Mouse (Mus musculus) limb, embryonic 10.5 days (tissue): ENCODE measurements around the gene Ipcef1. TPM values are rescaled to one million over a fixed set of nuclear protein-coding genes. Genes with fewer than 3 reads are reported as not detected.

Experiments used
- DNase-seq: peaks from one replicate; pipeline ENCODE4 v3.0.0-alpha.2; 2017; ENCODE audit warnings: low spot score
- H3K27ac ChIP-seq: fragments of 300-500 bp; sonication (generic); 2 replicates; pipeline ENCODE4 v1.5.1; 2016; ENCODE audit warnings: mild to moderate bottlenecking
- H3K27me3 ChIP-seq: fragments of 300-500 bp; sonication (generic); 2 replicates; pipeline ENCODE4 v1.6.1; 2016; ENCODE audit warnings: low read depth, mild to moderate bottlenecking; ENCODE audit not compliant: poor library complexity, severe bottlenecking
- H3K36me3 ChIP-seq: fragments of 300-500 bp; sonication (generic); 2 replicates; pipeline ENCODE4 v1.6.1; 2016; ENCODE audit warnings: mild to moderate bottlenecking, moderate library complexity
- H3K4me1 ChIP-seq: fragments of 300-500 bp; sonication (generic); 2 replicates; pipeline ENCODE4 v1.6.1; 2016
- H3K4me3 ChIP-seq: fragments of 300-500 bp; sonication (generic); 2 replicates; pipeline ENCODE4 v1.5.1; 2016; ENCODE audit warnings: mild to moderate bottlenecking, moderate library complexity
- H3K9me3 ChIP-seq: fragments of 300-500 bp; sonication (generic); replicated peaks from 2 replicates; pipeline ENCODE4 v1.6.1; 2016; ENCODE audit warnings: mild to moderate bottlenecking
- WGBS: fragments of 180-500 bp; shearing (Covaris S2); methylation state at CpG from one replicate; pipeline ENCODE4 v1.1.7; 2016; 5-methylcytosine and 5-hydroxymethylcytosine counted together
- polyA plus RNA-seq: library from polyadenylated mRNA; unstranded; fragments of >200 nt; fragmentation: Nextera tagmentation; extraction: Ambion mirVana; gene quantifications from 2 replicates; pipeline ENCODE4 v1.2.1, GENCODE M21; 2016

The Ipcef1 gene
- polyA plus RNA-seq, 1 experiment from 2014 or later = 0.11 TPM

DNA sequence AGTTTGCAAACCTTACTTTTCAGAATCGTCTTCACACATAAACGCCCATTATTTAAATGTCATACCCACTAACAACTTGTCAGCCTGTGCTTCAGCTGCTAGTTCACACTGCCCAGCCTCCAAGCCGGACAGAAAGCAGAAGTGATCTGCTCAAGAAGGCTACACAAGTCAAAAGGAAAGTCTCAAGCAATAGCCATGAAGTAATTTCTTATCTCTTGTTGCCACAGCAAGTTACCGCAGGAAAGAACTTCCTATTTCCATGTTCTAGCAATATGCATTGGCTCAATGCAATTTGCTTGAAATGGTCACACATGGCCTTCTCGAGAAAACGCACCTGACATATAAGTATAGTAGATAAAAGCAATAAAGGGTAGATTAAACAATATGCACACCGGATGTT lies 10.7 kb upstream of the Ipcef1 start:
- no peaks in the 10 kb centered on the region for H3K4me1 ChIP-seq
- no peak overlapping the region for H3K4me3 ChIP-seq
- no peaks in the 10 kb centered on the region for H3K27me3 ChIP-seq
- no peaks in the 10 kb centered on the region for H3K36me3 ChIP-seq
- no peak overlapping the region for H3K27ac ChIP-seq
- DNase-seq = no peak
- H3K9me3 ChIP-seq = no peaks in the 10 kb centered on the region
- WGBS = 94% methylated on average over 7 of the region's 7 CpGs

DNA sequence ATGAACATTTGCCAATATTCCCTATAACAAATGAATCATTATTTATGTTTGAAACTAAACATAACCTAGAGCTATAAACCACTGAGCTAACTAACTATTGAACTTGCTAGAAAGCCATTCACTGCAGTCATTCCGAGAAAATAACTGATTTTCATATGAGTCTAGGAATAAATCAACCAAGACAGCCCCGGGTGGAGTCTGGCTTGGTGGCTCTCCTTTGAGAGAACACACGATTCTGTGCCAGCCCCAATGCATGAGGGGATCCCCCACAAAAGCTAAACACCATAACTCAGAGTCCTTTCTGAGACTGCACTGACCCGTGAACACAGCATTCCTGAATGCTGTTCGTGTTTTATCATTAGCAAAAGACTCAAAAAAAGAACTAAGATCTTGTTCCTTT lies 8.0 kb upstream of the Ipcef1 start:
- DNase-seq = no peak
- 85% methylated on average over 5 of the region's 5 CpGs for WGBS
- H3K27ac ChIP-seq = no peak overlapping the region
- no peaks in the 10 kb centered on the region for H3K27me3 ChIP-seq
- no peaks in the 10 kb centered on the region for H3K4me1 ChIP-seq
- no peak overlapping the region for H3K4me3 ChIP-seq
- H3K36me3 ChIP-seq = no peaks in the 10 kb centered on the region
- H3K9me3 ChIP-seq = no peaks in the 10 kb centered on the region

DNA sequence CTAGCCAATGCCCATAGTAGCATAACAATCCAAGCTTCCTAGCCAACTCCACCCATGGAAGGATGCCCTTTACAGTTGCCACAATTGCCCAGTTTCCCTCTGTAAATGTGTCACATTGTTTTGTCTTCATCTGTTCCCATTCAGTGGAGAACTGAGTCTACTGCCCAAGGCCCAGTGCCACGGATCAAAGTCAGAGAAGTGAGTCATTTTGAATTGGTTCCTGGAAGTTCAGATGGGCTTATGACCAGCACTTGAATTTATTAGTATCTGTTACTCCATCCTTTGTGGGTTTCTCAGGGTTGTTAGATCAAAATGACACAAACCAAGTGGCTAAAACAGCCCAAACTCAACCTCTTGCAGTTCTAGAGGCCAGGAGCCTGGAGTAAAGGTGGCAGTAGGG lies 5.3 kb upstream of the Ipcef1 start:
- Histone ChIP-seq H3K4me3 (no peak overlapping the region), H3K27me3 (no peaks in the 10 kb centered on the region), H3K9me3 (no peaks in the 10 kb centered on the region), H3K27ac (no peak overlapping the region), H3K36me3 (no peaks in the 10 kb centered on the region), H3K4me1 (peaks cover 3% of the 10 kb centered on the region; the same call in 1 of the 2 replicates)
- DNase-seq = no peak
- 83% methylated on average over 1 of the region's 1 CpGs for WGBS

DNA sequence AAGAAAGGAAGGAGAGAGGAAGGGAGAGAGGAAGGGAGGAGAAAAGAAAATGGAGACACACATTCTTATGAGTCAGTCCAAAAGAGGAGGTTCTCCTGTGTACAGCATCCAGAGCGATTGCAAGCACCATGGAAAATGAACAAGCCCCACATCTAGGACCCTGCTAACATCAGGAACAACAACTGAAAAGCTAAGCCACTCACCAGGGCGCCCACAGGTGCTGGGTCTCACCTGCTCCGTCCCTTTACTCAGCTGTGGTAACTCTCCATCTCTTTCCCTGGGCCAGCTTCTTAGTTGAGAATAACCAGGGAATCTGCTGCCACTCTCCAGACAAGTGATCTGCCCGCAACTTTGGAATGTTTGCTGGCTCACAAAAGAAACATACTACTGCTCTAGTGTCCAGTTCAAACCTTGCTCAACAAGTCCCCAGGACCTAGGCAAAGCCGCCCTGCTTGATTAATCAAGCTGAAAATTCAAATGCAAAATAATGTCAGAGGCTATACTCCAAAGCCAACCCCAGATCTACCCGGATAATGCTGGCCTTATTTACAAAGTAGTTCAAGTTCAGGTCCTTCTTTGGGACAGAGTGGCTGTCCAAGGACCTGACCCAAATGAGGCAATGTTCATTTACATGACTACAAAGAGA lies 2.4 kb upstream of the Ipcef1 start:
- Histone ChIP-seq H3K27me3 (no peaks in the 10 kb centered on the region), H3K27ac (no peak overlapping the region), H3K4me1 (peaks cover 8% of the 10 kb centered on the region), H3K9me3 (no peaks in the 10 kb centered on the region), H3K4me3 (no peak overlapping the region), H3K36me3 (no peaks in the 10 kb centered on the region)
- 82% methylated on average over 6 of the region's 6 CpGs for WGBS
- DNase-seq = no peak

DNA sequence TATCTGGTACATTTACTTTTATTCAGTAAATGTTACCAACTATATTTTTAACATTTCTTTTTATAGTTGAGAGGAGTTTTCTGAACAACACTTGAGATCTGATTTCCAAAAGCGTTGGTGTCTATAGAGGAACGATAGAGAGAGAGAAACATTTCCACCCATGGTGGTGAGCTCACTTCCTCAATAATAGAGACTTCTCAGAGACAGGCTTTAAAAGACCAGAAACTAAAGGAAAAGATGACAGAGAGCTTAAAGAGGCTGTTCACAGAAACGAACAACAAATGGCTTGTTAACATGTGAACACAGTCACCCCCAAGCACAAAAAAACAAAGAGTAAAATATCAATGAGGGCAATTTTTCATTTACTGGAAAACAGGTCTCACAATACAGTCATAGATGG lies 2.4 kb downstream of the Ipcef1 start:
- no peak for DNase-seq
- no peak overlapping the region for H3K27ac ChIP-seq
- H3K4me1 ChIP-seq = peaks cover 20% of the 10 kb centered on the region
- WGBS = 89% methylated on average over 3 of the region's 3 CpGs
- H3K9me3 ChIP-seq = no peaks in the 10 kb centered on the region
- H3K27me3 ChIP-seq = no peaks in the 10 kb centered on the region
- no peaks in the 10 kb centered on the region for H3K36me3 ChIP-seq
- no peak overlapping the region for H3K4me3 ChIP-seq

DNA sequence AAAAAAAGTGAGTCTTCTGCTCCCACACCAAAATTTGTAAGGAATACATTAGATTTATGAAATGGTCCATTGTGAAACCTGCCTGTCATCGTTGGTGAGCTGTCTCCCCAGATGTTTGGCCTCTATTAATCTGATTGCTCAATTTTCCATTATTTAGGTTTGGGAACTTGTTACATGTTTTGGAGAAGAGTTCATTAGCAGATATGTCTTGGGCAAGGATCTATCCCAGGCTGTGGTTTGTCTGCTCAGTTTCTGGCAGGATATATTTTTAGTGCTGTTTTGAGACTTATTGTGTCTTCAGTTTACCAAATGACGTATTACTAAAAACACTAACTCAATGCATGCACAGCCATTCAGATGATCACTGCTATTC lies 4.4 kb downstream of the Ipcef1 start:
- no peaks in the 10 kb centered on the region for H3K36me3 ChIP-seq
- WGBS = 97% methylated on average over 2 of the region's 2 CpGs
- no peak overlapping the region for H3K27ac ChIP-seq
- no peaks in the 10 kb centered on the region for H3K9me3 ChIP-seq
- peaks cover 24% of the 10 kb centered on the region for H3K4me1 ChIP-seq
- H3K27me3 ChIP-seq = no peaks in the 10 kb centered on the region
- no peak overlapping the region for H3K4me3 ChIP-seq
- DNase-seq = no peak

DNA sequence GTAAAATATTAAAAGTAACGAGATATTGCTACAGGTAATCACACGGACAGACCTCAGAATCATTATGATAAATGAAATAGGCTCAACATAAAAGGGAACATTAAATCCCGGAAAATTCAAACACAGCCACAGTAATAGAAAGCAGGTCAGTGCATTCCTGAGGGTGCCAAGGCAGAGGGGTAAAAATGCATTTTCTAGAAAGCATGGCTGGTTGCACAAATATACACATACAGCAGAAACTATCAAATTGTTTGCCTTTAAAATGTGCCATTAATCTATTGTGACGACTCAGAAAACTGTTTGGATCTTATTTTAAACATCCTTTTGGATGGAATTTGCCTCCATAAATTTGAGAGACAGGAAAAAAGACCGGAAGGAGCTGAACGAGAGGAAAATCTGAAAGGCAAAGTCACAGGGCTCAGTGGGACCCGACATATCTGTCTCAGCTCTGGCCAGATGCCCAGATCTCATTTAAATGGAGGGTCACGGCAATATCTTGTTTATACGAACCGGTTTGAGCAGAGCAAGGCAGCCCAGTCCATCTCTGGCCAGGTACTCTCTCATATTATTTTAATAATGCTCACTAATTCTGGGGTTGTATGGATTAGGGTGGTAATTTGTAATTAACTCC lies 4.9 kb downstream of the Ipcef1 start:
- no peak overlapping the region for H3K27ac ChIP-seq
- WGBS = 68% methylated on average over 10 of the region's 10 CpGs
- no peaks in the 10 kb centered on the region for H3K27me3 ChIP-seq
- H3K9me3 ChIP-seq = no peaks in the 10 kb centered on the region
- no peak for DNase-seq
- H3K4me1 ChIP-seq = peaks cover 19% of the 10 kb centered on the region
- H3K36me3 ChIP-seq = no peaks in the 10 kb centered on the region
- no peak overlapping the region for H3K4me3 ChIP-seq

DNA sequence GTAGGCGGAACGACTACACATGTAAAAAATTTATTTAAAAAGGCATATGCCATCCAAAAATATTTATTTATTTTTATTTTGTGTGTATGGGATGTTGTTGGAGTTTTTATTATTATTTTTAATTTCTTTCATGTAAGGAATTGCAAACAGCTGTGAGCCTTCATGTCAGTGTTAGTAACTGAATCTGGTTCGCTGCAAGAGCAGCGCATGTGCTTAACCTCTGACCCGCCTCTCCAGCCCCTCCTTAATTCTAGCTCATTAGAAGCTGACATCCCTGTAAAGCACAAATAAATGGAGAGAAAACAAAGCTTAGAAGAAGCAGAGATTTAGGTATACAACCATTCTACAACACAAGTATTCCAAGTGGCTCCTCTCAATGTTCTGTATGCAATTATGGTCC lies 8.4 kb downstream of the Ipcef1 start:
- Histone ChIP-seq H3K27me3 (no peaks in the 10 kb centered on the region), H3K9me3 (no peaks in the 10 kb centered on the region), H3K27ac (no peak overlapping the region), H3K4me3 (no peak overlapping the region), H3K4me1 (peaks cover 16% of the 10 kb centered on the region), H3K36me3 (no peaks in the 10 kb centered on the region)
- 68% methylated on average over 5 of the region's 5 CpGs for WGBS
- no peak for DNase-seq

DNA sequence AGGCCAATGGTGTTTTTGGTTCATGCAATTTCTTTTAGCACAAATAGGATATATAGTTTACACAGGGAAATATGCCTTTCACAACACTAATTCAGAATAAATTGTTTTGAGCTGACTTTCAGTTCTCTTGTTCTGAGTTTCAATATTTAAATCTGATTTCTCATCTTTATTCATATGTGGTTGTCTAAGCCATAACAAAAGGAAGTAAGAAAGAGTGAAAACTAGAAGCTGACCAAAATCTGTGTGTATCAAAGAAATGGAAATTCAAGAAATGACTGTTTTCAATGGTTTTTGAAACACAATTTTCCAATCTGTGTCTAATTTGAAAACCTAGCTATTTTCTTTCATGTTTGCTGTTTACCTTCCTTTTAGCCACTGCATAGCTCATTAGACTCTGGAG lies 11.2 kb downstream of the Ipcef1 start:
- Histone ChIP-seq H3K4me3 (no peak overlapping the region), H3K9me3 (no peaks in the 10 kb centered on the region), H3K27me3 (no peaks in the 10 kb centered on the region)

DNA sequence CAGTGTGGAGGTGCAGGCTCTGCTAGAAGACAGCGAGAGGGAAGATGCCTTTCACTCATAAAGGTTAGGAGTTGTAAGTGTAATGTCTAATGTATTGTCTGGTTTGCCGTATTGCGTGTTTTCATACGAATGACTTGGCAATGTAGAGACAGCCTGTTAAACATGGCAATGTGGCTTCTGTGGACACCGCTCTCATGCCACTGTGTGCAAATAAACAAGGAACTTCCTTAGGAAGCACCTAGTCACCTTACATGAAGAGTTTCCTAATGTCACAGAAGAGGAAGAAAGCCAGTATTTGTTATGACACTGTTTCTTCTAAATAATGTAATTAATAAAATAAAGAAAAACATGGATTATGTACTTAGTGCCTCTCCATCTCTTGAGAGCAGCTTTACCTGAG lies 15.1 kb downstream of the Ipcef1 start:
- no peaks in the 10 kb centered on the region for H3K36me3 ChIP-seq
- no peaks in the 10 kb centered on the region for H3K9me3 ChIP-seq
- WGBS = 92% methylated on average over 5 of the region's 5 CpGs
- H3K4me1 ChIP-seq = no peaks in the 10 kb centered on the region
- no peak overlapping the region for H3K27ac ChIP-seq
- no peak overlapping the region for H3K4me3 ChIP-seq
- no peak for DNase-seq
- H3K27me3 ChIP-seq = no peaks in the 10 kb centered on the region

More for the DNA sequence above, 11.2 kb downstream of the Ipcef1 start:
- H3K4me1 ChIP-seq = peaks cover 4% of the 10 kb centered on the region; the same call in 1 of the 2 replicates
- DNase-seq = no peak
- no peak overlapping the region for H3K27ac ChIP-seq
- no peaks in the 10 kb centered on the region for H3K36me3 ChIP-seq

DNA sequence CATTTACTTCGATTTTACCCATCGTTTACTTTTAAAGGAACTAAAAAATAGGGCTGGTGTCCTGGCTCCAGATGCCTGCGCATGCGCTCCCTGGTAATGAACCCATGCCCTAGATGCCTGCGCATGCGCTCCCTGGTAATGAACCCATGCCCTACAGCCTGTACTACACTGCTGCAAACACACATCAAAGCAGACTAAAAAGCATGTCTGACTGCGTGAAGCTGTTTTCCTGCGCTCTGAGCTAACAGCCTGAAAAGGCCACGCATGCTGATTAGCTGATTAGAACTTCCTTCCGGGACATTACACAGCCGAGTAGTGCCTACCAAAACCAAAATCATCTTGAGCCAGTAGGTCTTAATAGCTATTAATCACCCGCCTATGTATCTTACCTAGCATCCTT lies 16.7 kb downstream of the Ipcef1 start:
- Histone ChIP-seq H3K4me3 (no peak overlapping the region), H3K27me3 (no peaks in the 10 kb centered on the region), H3K27ac (no peak overlapping the region), H3K36me3 (no peaks in the 10 kb centered on the region), H3K9me3 (no peaks in the 10 kb centered on the region), H3K4me1 (no peaks in the 10 kb centered on the region)
- DNase-seq = no peak
- 81% methylated on average over 12 of the region's 12 CpGs for WGBS

DNA sequence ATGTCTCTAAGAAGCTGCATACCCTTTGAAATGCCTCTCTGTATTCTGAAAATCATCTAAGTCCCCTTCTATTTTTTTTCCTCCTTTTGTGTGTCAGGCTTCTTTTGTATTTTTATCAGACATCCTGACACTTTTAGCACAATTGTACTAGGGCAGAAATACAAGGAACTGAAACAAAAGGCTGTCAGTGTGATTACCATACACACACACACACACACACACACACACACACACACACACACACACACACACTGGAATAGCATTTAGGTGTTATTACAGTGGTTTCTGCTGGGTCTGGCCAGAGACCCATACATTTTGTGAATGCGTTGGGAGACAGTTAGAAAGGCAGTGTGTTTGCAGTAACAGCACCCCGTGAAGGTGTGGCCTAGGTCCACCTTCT lies 18.8 kb downstream of the Ipcef1 start:
- no peaks in the 10 kb centered on the region for H3K4me1 ChIP-seq
- WGBS = 86% methylated on average over 2 of the region's 2 CpGs
- no peak for DNase-seq

DNA sequence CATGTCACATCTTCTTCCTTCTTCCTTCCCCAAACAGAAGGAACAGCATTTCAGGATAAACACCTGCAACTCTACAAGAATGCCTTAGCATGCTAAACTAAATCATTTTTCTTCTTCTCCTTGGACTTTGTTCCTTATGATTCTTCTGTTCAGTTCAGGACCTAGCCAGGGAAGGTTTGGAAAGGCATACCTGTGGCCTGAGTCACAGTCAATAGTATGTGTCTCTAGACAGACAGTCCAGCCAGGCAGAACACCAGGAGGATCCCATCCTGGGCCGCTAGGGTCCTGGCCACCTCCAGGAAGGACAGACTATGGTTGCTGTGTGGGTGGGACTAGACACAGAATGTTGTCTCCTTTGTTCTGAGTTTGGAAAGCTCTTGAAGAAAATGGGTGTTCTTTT lies 27.2 kb downstream of the Ipcef1 start:
- H3K27me3 ChIP-seq = no peaks in the 10 kb centered on the region
- H3K9me3 ChIP-seq = no peaks in the 10 kb centered on the region
- H3K4me1 ChIP-seq = no peaks in the 10 kb centered on the region
- no peaks in the 10 kb centered on the region for H3K36me3 ChIP-seq
- WGBS = 82% methylated on average over 1 of the region's 1 CpGs
- no peak overlapping the region for H3K27ac ChIP-seq
- DNase-seq = no peak
- no peak overlapping the region for H3K4me3 ChIP-seq

More for the DNA sequence above, 18.8 kb downstream of the Ipcef1 start:
- no peaks in the 10 kb centered on the region for H3K36me3 ChIP-seq
- H3K27ac ChIP-seq = no peak overlapping the region
- no peaks in the 10 kb centered on the region for H3K27me3 ChIP-seq
- no peak overlapping the region for H3K4me3 ChIP-seq
- H3K9me3 ChIP-seq = no peaks in the 10 kb centered on the region

DNA sequence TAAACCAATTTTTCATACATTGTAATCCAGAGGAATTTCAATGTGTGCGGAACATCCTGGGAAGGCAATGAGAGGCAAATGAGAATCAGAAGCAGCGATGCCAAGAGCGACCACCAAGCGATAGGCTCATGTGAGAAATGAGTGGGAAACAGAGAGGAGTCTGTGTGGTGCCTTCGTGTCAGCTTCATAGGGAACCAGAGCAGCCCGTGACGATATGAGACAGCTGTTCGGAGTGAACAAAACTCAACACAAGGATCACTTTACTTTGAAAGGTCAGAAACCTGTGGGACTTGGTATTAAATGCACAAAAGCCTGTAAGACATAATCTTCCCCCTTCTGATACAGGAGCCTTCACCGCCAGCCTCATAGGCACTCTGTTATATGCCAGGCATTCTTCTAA lies 31.7 kb downstream of the Ipcef1 start:
- Histone ChIP-seq H3K4me1 (no peaks in the 10 kb centered on the region), H3K27me3 (no peaks in the 10 kb centered on the region), H3K36me3 (no peaks in the 10 kb centered on the region), H3K27ac (no peak overlapping the region), H3K4me3 (no peak overlapping the region), H3K9me3 (no peaks in the 10 kb centered on the region)
- WGBS = 95% methylated on average over 9 of the region's 9 CpGs
- DNase-seq = no peak
